Mouse (Mus musculus) C2C12 (cell line): Measurements from ENCODE around the gene Cerk. TPM values are rescaled to one million over a fixed set of nuclear protein-coding genes. Genes with fewer than 3 reads are reported as not detected.
"Not testable (repeated sequence)": the region's sequence is repeated elsewhere in the genome, so short reads cannot be mapped to it uniquely, and the experiment has no call there.

Experiments used
- H3K27me3 ChIP-seq: one replicate; pipeline ENCODE4 v1.6.1; 2011; ENCODE audit not compliant: control insufficient read depth, insufficient read depth, insufficient read length
- H3K36me3 ChIP-seq: one replicate; pipeline ENCODE4 v1.6.1; 2011; ENCODE audit not compliant: control insufficient read depth, insufficient read depth
- H3K4me3 ChIP-seq: one replicate; pipeline ENCODE4 v1.5.1; 2011; ENCODE audit warnings: mild to moderate bottlenecking, control low read depth; ENCODE audit not compliant: poor library complexity, insufficient read depth, severe bottlenecking
- H3K79me2 ChIP-seq: one replicate; pipeline ENCODE4 v1.6.1; 2011; ENCODE audit not compliant: control insufficient read depth, insufficient read depth
- H3K79me3 ChIP-seq: one replicate; pipeline ENCODE4 v1.6.1; 2011; ENCODE audit warnings: low read depth, control low read depth
- H3ac ChIP-seq: one replicate; pipeline ENCODE3; 2011; ENCODE audit warnings: low read depth; ENCODE audit not compliant: control insufficient read depth, insufficient read length
- CEBPB ChIP-seq: IDR thresholded peaks from one replicate; pipeline ENCODE4 v1.6.1; 2011; ENCODE audit warnings: low read depth, mild to moderate bottlenecking, control low read depth, moderate library complexity
- CTCF ChIP-seq: IDR thresholded peaks from one replicate; pipeline ENCODE4 v1.5.1; 2011; ENCODE audit not compliant: control insufficient read depth, insufficient read depth, insufficient read length
- FOSL1 ChIP-seq: IDR thresholded peaks from one replicate; pipeline ENCODE4 v1.8.0; 2011; ENCODE audit warnings: mild to moderate bottlenecking, low read length; ENCODE audit not compliant: poor library complexity, insufficient read depth, severe bottlenecking
- MAX ChIP-seq: IDR thresholded peaks from one replicate; pipeline ENCODE4 v1.6.1; 2011; ENCODE audit warnings: mild to moderate bottlenecking, control low read depth
- MYOD1 ChIP-seq: IDR thresholded peaks from one replicate; pipeline ENCODE4 v1.6.1; 2011; ENCODE audit warnings: low read depth; ENCODE audit not compliant: control insufficient read depth, insufficient read length
- MYOG ChIP-seq: IDR thresholded peaks from one replicate; pipeline ENCODE4 v1.6.1; 2011; ENCODE audit not compliant: control insufficient read depth, insufficient read length; ENCODE audit errors: extremely low read depth
- USF1 ChIP-seq: IDR thresholded peaks from one replicate; pipeline ENCODE4 v1.6.1; 2011; ENCODE audit warnings: low read depth, mild to moderate bottlenecking, control low read depth, moderate library complexity
- polyA plus RNA-seq: library from polyadenylated mRNA; unstranded; fragments of >200 nt; fragmentation: generic; extraction: Trizol; gene quantifications from one replicate; pipeline ENCODE4 v1.2.1, GENCODE M21; 2012; ENCODE audit warnings: missing spikeins

Cerk gene
- polyA plus RNA-seq, 1 experiment = 18.1 TPM

DNA sequence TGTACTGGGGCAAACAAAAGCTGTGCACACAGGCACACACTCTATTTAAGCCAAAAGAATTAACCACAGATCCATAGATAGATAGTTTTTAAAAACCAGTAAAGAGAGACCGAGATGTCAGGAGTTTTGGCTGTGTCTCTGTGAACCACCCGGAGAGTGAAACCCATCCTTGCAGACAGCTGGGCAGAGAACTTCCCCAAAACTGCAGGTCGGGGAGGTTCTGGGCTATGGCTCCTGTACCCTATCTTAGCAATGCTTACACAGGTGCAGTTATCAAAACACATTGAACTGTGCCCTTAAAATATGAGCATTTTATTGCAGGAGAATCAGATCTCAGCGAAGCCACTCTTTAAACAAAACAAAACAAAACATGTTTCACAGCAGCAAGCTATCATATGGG, 5.5 kb downstream of the Cerk start:
- Histone ChIP-seq H3K4me3 (no peak overlapping the region), H3K36me3 (no peaks in the 10 kb centered on the region), H3ac (no peak overlapping the region), H3K27me3 (no peaks in the 10 kb centered on the region), H3K79me3 (peaks cover 1% of the 10 kb centered on the region), H3K79me2 (peaks cover 20% of the 10 kb centered on the region)
- TF ChIP-seq MAX (no peak), MYOD1 (no peak), USF1 (no peak), CTCF (no peak), CEBPB (no peak), FOSL1 (no peak), MYOG (no peak)

DNA sequence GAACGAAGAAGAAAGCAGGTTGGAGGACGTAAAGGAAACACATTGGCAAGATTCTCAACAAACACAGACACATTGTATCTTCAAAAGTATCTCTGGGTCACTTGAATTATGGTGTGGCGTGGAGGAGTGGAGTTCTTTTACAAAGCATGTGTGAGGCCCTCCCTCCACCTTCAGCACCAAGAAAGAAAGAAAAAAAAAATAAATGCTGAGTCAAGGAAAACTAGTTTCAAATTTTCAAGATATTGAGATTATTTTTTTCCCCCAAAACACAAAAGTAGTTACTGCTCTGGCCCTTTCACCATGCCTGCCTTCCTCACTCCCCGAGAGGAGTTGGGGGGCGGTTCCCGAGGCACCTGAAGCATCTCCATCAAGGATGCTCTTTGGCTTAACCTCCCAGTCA, 7.3 kb downstream of the Cerk start:
- no peaks in the 10 kb centered on the region for H3K27me3 ChIP-seq
- H3K79me2 ChIP-seq = peaks cover 4% of the 10 kb centered on the region
- H3ac ChIP-seq = no peak overlapping the region
- no peaks in the 10 kb centered on the region for H3K79me3 ChIP-seq
- no peaks in the 10 kb centered on the region for H3K36me3 ChIP-seq
- no peak overlapping the region for H3K4me3 ChIP-seq
- TF ChIP-seq USF1 (no peak), CEBPB (no peak), FOSL1 (no peak)

DNA sequence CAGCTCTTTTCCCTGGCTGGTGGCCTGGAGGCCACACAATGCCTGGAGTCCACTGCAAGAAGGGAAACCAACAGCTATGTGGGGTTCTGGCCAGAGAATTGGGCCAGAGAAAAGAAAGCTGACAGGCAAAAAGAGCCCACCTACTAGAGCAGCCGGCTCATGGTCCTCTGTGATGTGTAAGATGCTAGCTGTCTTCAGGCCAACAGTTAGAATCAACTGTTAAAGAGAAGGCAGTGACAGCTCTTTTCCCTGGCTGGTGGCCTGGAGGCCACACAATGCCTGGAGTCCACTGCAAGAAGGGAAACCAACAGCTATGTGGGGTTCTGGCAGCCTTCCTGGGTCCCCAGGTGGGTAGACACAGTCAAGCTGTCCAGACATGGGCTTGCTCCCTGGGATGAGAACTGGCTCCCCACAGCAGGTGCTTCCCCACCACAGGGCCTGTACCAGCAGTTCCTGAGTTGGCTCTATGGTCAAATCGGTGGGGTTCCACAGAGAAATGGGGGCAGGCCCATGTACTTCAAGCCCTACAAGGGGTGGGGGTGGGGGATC, 8.2 kb downstream of the Cerk start:
- not testable (repeated sequence) for H3ac ChIP-seq

DNA sequence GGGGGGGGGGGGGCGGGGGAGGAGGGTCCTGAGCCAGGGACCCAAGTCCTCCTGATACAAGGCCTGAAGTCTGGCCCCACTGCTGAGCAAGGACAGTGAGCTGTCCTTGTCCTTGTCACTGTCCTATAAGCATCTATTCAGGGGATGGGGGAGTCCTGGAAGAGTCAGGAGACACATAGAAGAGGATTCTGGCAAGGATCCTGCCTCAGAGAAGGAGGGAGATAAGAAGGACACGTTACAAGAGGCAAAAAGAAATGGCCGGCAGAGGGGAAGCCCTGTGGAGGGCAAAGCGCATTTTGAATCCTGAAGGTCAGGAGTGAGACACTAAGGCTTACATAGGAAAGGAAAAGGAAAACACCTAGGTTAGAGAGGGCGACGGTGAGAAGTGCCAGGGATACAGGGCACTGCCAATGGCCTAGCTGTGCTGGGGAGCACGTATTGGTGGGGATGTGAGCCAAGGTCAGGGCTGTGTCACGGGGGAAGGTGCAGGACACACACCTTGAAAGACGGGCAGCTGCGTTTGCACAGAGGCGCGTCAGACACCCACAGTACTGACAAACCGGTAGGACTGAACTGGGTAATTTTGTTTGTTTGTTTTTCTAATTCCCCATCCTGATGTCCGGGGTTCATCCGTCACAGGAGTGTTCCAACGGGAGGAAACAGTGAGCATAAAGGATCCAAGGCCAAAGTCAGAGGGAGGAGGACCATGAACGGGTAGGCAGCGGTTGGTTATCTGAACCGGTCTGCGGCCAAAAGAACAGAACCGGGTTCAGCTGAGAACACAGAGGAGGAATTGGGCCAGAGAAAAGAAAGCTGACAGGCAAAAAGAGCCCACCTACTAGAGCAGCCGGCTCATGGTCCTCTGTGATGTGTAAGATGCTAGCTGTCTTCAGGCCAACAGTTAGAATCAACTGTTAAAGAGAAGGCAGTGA, 8.9 kb downstream of the Cerk start:
- no peaks in the 10 kb centered on the region for H3K79me3 ChIP-seq
- no peak overlapping the region for H3K4me3 ChIP-seq
- no peaks in the 10 kb centered on the region for H3K27me3 ChIP-seq
- TF ChIP-seq MYOD1 (no peak), CEBPB (no peak), CTCF (no peak), MYOG (no peak), USF1 (no peak), MAX (no peak), FOSL1 (no peak)
- H3K79me2 ChIP-seq = no peaks in the 10 kb centered on the region
- no peaks in the 10 kb centered on the region for H3K36me3 ChIP-seq
- no peak overlapping the region for H3ac ChIP-seq

More for the DNA sequence above, 8.2 kb downstream of the Cerk start:
- H3K79me2 ChIP-seq, H3K4me3 ChIP-seq, H3K27me3 ChIP-seq, H3K36me3 ChIP-seq, H3K79me3 ChIP-seq: not testable (repeated sequence)

DNA sequence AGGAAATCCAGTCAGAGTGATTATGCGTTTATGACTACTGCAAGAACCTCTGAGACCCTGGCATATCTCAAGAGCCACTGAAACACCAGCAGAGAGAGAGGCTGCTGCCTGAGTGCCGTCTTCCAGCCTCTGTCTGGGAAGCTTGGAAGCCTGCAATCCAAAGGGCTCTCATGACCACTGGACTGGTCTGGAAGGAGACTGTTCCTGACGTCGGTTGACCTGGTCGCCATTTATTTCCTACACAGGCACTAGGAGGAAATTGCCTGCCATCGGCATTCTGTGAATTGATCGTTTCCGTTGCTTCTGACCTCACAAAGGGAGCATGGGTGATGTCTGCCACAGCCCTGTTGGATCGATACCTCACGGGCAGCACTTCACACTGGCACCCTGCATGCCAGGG, 9.8 kb downstream of the Cerk start:
- no peaks in the 10 kb centered on the region for H3K79me2 ChIP-seq
- H3K27me3 ChIP-seq = no peaks in the 10 kb centered on the region
- no peaks in the 10 kb centered on the region for H3K36me3 ChIP-seq
- no peaks in the 10 kb centered on the region for H3K79me3 ChIP-seq
- H3ac ChIP-seq = no peak overlapping the region
- no peak overlapping the region for H3K4me3 ChIP-seq
- TF ChIP-seq MYOG = no peak
- TF ChIP-seq USF1 = no peak
- TF ChIP-seq CTCF = no peak
- TF ChIP-seq CEBPB = no peak
- TF ChIP-seq MAX = no peak
- no peak for TF ChIP-seq FOSL1

DNA sequence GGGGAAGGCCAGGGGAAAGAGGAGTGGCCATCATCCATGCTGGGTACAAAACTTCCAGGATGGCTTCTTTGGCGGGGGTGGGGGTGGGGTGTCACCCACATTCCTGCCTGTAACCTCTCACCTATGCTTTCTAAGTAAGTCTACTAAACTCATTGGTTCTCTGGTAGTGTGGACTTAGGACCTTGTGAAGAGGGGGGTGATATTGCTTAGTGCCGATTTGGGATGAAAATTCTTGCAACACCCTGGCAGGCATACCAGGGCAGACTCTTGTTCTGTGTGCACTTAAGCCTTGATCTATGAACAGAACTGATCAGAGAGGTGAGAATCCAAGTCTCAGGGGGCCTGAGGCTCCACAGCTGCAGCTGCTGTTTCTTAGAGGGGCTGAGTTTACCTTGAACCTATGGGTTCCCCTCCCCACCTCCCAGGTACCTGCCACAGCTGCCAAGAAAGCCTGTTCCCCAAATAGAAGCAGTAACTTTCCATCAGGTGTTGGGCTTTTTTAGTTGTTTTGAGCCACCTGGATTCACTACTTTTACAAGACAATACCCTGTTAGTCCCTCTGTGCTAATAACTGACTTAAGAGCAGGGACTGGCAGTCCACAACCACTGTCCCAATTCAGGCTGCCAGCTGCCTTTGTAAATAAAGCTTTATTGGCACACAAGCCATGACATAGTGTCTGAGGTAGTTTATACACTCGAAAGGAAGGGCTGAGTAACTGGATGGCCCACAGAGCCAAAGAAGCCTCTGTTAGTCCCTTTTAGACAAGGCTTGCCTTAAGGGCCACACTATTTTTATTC, 10.5 kb downstream of the Cerk start:
- Histone ChIP-seq H3ac (no peak overlapping the region), H3K4me3 (no peak overlapping the region), H3K79me3 (no peaks in the 10 kb centered on the region), H3K36me3 (no peaks in the 10 kb centered on the region), H3K79me2 (no peaks in the 10 kb centered on the region), H3K27me3 (no peaks in the 10 kb centered on the region)
- TF ChIP-seq USF1 (no peak), CTCF (no peak), MAX (no peak), FOSL1 (no peak), CEBPB (no peak), MYOG (no peak), MYOD1 (no peak)
